Mouse (Mus musculus) intestine, embryonic 14.5 days (tissue): ENCODE measurements around the gene Syce2. TPM values are rescaled to one million over a fixed set of nuclear protein-coding genes. Genes with fewer than 3 reads are reported as not detected.

Experiments
- ATAC-seq: fragments of 200-750 bp; cut with Nextera tagmentation; replicated peaks from 2 replicates; pipeline ENCODE4 v1.8.0; 2017; ENCODE audit warnings: low read depth, moderate number of reproducible peaks, moderate TSS enrichment, moderate library complexity; ENCODE audit not compliant: low FRiP score, low TSS enrichment
- DNase-seq: peaks from one replicate; pipeline ENCODE4 v3.0.0-alpha.2; 2018; ENCODE audit warnings: low spot score
- H3K27ac ChIP-seq: fragments of 300-500 bp; sonication (generic); 2 replicates; pipeline ENCODE4 v1.5.1; 2014; ENCODE audit warnings: low read depth, mild to moderate bottlenecking, control low read depth
- H3K27me3 ChIP-seq: fragments of 300-500 bp; sonication (generic); replicated peaks from 2 replicates; pipeline ENCODE4 v1.6.1; 2014; ENCODE audit warnings: low read length, control low read depth; ENCODE audit not compliant: control insufficient read depth, insufficient read depth
- H3K36me3 ChIP-seq: fragments of 300-500 bp; sonication (generic); 2 replicates; pipeline ENCODE4 v1.6.1; 2014; ENCODE audit warnings: low read length, control low read depth; ENCODE audit not compliant: control insufficient read depth, insufficient read depth
- H3K4me1 ChIP-seq: fragments of 300-500 bp; sonication (generic); replicated peaks from 2 replicates; pipeline ENCODE4 v1.6.1; 2014; ENCODE audit warnings: low read length, control low read depth, mixed read lengths; ENCODE audit not compliant: control insufficient read depth, insufficient read depth
- H3K4me2 ChIP-seq: fragments of 300-500 bp; sonication (generic); 2 replicates; pipeline ENCODE4 v1.6.1; 2014; ENCODE audit warnings: low read length
- H3K4me3 ChIP-seq: fragments of 300-500 bp; sonication (generic); 2 replicates; pipeline ENCODE4 v1.5.1; 2014; ENCODE audit warnings: low read depth, low read length, control low read depth, mixed read lengths
- H3K9ac ChIP-seq: fragments of 300-500 bp; sonication (generic); 2 replicates; pipeline ENCODE4 v1.6.1; 2014; ENCODE audit warnings: mild to moderate bottlenecking, low read length
- H3K9me3 ChIP-seq: fragments of 300-500 bp; sonication (generic); 2 replicates; pipeline ENCODE4 v1.6.1; 2016; ENCODE audit warnings: low read length, control low read depth; ENCODE audit not compliant: control insufficient read depth
- WGBS: fragments of 180-500 bp; shearing (Covaris S2); extraction: QIAGEN DNeasy Blood & Tissue Kit; methylation state at CpG from one replicate; pipeline ENCODE4 v1.1.7; 2014; 5-methylcytosine and 5-hydroxymethylcytosine counted together
- polyA plus RNA-seq: library from polyadenylated mRNA; unstranded; fragments of >200 nt; fragmentation: Nextera tagmentation; extraction: Ambion mirVana; gene quantifications from 2 replicates; pipeline ENCODE4 v1.2.1, GENCODE M21; 2014

Syce2 gene
- polyA plus RNA-seq, 1 experiment from 2014 or later, result 68.9 TPM

GRCm38 (mm10) chr8:84884728-84885127 is 12.8 kb downstream of the Syce2 start:
- DNase-seq, result no peak
- H3K4me1 ChIP-seq, result no peaks in the 10 kb centered on the region
- H3K4me2 ChIP-seq, result no peak overlapping the region
- no peak overlapping the region for H3K9ac ChIP-seq
- H3K36me3 ChIP-seq, result peaks cover 37% of the 10 kb centered on the region
- H3K9me3 ChIP-seq, result no peaks in the 10 kb centered on the region
- no peaks in the 10 kb centered on the region for H3K27me3 ChIP-seq
- no peak overlapping the region for H3K27ac ChIP-seq
- no peak for ATAC-seq
- 86% methylated on average over 4 of the region's 4 CpGs for WGBS
- H3K4me3 ChIP-seq, result no peak overlapping the region

- Histone ChIP-seq H3K4me1 (peaks cover 4% of the 10 kb centered on the region), H3K4me2 (no peak overlapping the region), H3K4me3 (no peak overlapping the region), H3K9ac (no peak overlapping the region), H3K36me3 (peaks cover 41% of the 10 kb centered on the region), H3K9me3 (no peaks in the 10 kb centered on the region), H3K27me3 (no peaks in the 10 kb centered on the region), H3K27ac (no peak overlapping the region)
- WGBS, result 90% methylated on average over 3 of the region's 3 CpGs
- DNase-seq (no peak), ATAC-seq (no peak)
These were observed 16.4 kb downstream of the Syce2 start for GRCm38 (mm10) chr8:84888280-84888679.

- Histone ChIP-seq H3K9ac (no peak overlapping the region), H3K4me1 (peaks cover 4% of the 10 kb centered on the region), H3K27ac (no peak overlapping the region), H3K27me3 (no peaks in the 10 kb centered on the region), H3K36me3 (peaks cover 41% of the 10 kb centered on the region), H3K4me3 (no peak overlapping the region), H3K9me3 (no peaks in the 10 kb centered on the region), H3K4me2 (no peak overlapping the region)
- 96% methylated on average over 1 of the region's 1 CpGs for WGBS
- ATAC-seq, result no peak
- DNase-seq, result no peak
These were observed 17.2 kb downstream of the Syce2 start for GRCm38 (mm10) chr8:84889141-84889540.

GRCm38 (mm10) chr8:84892993-84893708 is 21.2 kb downstream of the Syce2 start:
- no peak overlapping the region for H3K27ac ChIP-seq
- H3K9me3 ChIP-seq, result no peaks in the 10 kb centered on the region
- peak overlapping the region; percentile 87 for H3K4me2 ChIP-seq
- peaks cover 8% of the 10 kb centered on the region for H3K4me1 ChIP-seq
- H3K4me3 ChIP-seq, result peak overlapping the region; percentile 74
- ATAC-seq (peak; percentile 47; the same call in 1 of the 2 replicates), DNase-seq (no peak)
- peaks cover 16% of the 10 kb centered on the region for H3K36me3 ChIP-seq
- no peaks in the 10 kb centered on the region for H3K27me3 ChIP-seq
- H3K9ac ChIP-seq, result peak overlapping the region; percentile 58
- WGBS, result 8% methylated on average over 31 of the region's 31 CpGs

- Histone ChIP-seq H3K27me3 (no peaks in the 10 kb centered on the region), H3K4me2 (peak within 1 kb of the TSS; percentile 87), H3K9ac (peak within 1 kb of the TSS; percentile 58), H3K27ac (no peak within 1 kb of the TSS), H3K4me1 (peaks cover 8% of the 10 kb centered on the region), H3K36me3 (peaks cover 12% of the 10 kb centered on the region; the same call in 1 of the 2 replicates), H3K4me3 (peak within 1 kb of the TSS; percentile 74), H3K9me3 (no peaks in the 10 kb centered on the region)
- ATAC-seq (peak; percentile 96), DNase-seq (peak; percentile 87)
- under 1% methylated on average over 11 of the region's 11 CpGs for WGBS
These were observed 21.8 kb downstream of the Syce2 start, which contains the start of gene Gcdh for GRCm38 (mm10) chr8:84893709-84894134. Gene Gcdh (minus strand): TSS chr8:84893921.

GRCm38 (mm10) chr8:84895963-84896362 is 24.1 kb downstream of the Syce2 start:
- no peak overlapping the region for H3K9ac ChIP-seq
- no peaks in the 10 kb centered on the region for H3K27me3 ChIP-seq
- H3K27ac ChIP-seq, result no peak overlapping the region
- H3K4me3 ChIP-seq, result no peak overlapping the region
- DNase-seq (no peak), ATAC-seq (no peak)
- no peak overlapping the region for H3K4me2 ChIP-seq
- H3K4me1 ChIP-seq, result peaks cover 8% of the 10 kb centered on the region
- H3K9me3 ChIP-seq, result no peaks in the 10 kb centered on the region
- H3K36me3 ChIP-seq, result no peaks in the 10 kb centered on the region
- WGBS, result 88% methylated on average over 5 of the region's 5 CpGs

- H3K9ac ChIP-seq, result no peak overlapping the region
- H3K4me2 ChIP-seq, result no peak overlapping the region
- 0 out of 2 replicates have a peak, but pooled peaks cover 4% of the 10 kb centered on the region for H3K4me1 ChIP-seq
- H3K4me3 ChIP-seq, result no peak overlapping the region
- 68% methylated on average over 4 of the region's 4 CpGs for WGBS
- ATAC-seq, result no peak
- no peak for DNase-seq
- H3K27ac ChIP-seq, result no peak overlapping the region
- no peaks in the 10 kb centered on the region for H3K27me3 ChIP-seq
- H3K36me3 ChIP-seq, result no peaks in the 10 kb centered on the region
- H3K9me3 ChIP-seq, result no peaks in the 10 kb centered on the region
These were observed 29.2 kb downstream of the Syce2 start for GRCm38 (mm10) chr8:84901071-84901470.

GRCm38 (mm10) chr8:84901752-84902151 is 29.8 kb downstream of the Syce2 start, which contains the start of gene Klf1:
Gene Klf1 (plus strand): TSS chr8:84901928.
- ATAC-seq (no peak), DNase-seq (no peak)
- Histone ChIP-seq H3K27me3 (no peaks in the 10 kb centered on the region), H3K4me3 (peak within 1 kb of the TSS; percentile 62), H3K4me2 (peak within 1 kb of the TSS; percentile 99), H3K4me1 (0 out of 2 replicates have a peak, but pooled peaks cover 4% of the 10 kb centered on the region), H3K36me3 (no peaks in the 10 kb centered on the region), H3K9me3 (no peaks in the 10 kb centered on the region), H3K27ac (peak within 1 kb of the TSS; percentile 73), H3K9ac (peak within 1 kb of the TSS; percentile 81)
- WGBS, result 67% methylated on average over 3 of the region's 3 CpGs
